Mouse (Mus musculus) intestine, postnatal 0 days (tissue): ENCODE results near the gene Gm20604. TPM values are rescaled to one million over a fixed set of nuclear protein-coding genes. Genes with fewer than 3 reads are reported as not detected.

Experiments
- ATAC-seq: fragments of 200-750 bp; cut with Nextera tagmentation; 2 replicates; pipeline ENCODE4 v1.8.0; 2017; ENCODE audit warnings: mild to moderate bottlenecking, moderate TSS enrichment, moderate library complexity
- H3K27ac ChIP-seq: fragments of 300-500 bp; sonication (generic); 2 replicates; pipeline ENCODE4 v1.5.1; 2014; ENCODE audit warnings: mild to moderate bottlenecking, low read depth, low read length, moderate library complexity
- H3K27me3 ChIP-seq: fragments of 300-500 bp; sonication (generic); replicated peaks from 2 replicates; pipeline ENCODE4 v1.6.1; 2014; ENCODE audit warnings: low read length, mixed read lengths; ENCODE audit not compliant: control insufficient read depth, insufficient read depth
- H3K36me3 ChIP-seq: fragments of 300-500 bp; sonication (generic); 2 replicates; pipeline ENCODE4 v1.6.1; 2014; ENCODE audit warnings: mild to moderate bottlenecking, moderate library complexity; ENCODE audit not compliant: control insufficient read depth, insufficient read depth
- H3K4me1 ChIP-seq: fragments of 300-500 bp; sonication (generic); replicated peaks from 2 replicates; pipeline ENCODE4 v1.6.1; 2014; ENCODE audit warnings: antibody characterized with exemption, low read length, mixed read lengths; ENCODE audit not compliant: control insufficient read depth, insufficient read depth
- H3K4me2 ChIP-seq: fragments of 300-500 bp; sonication (generic); replicated peaks from 2 replicates; pipeline ENCODE4 v1.6.1; 2014; ENCODE audit warnings: low read depth, mild to moderate bottlenecking, moderate library complexity
- H3K4me3 ChIP-seq: fragments of 300-500 bp; sonication (generic); 2 replicates; pipeline ENCODE4 v1.5.1; 2014; ENCODE audit warnings: low read depth, low read length
- H3K9ac ChIP-seq: fragments of 300-500 bp; sonication (generic); 2 replicates; pipeline ENCODE4 v1.6.1; 2014; ENCODE audit warnings: mild to moderate bottlenecking, low read depth, low read length
- H3K9me3 ChIP-seq: fragments of 300-500 bp; sonication (generic); 2 replicates; pipeline ENCODE4 v1.6.1; 2016; ENCODE audit warnings: mixed run types; ENCODE audit not compliant: control insufficient read depth
- CTCF ChIP-seq: sonication (generic); IDR thresholded peaks from 2 replicates; pipeline ENCODE4 v1.5.1; 2016; ENCODE audit warnings: low read depth, mild to moderate bottlenecking, control low read depth, antibody characterized with exemption, moderate library complexity
- WGBS: fragments of 180-500 bp; shearing (Covaris S2); extraction: QIAGEN DNeasy Blood & Tissue Kit; methylation state at CpG from one replicate; pipeline ENCODE4 v1.1.7; 2014; 5-methylcytosine and 5-hydroxymethylcytosine counted together
- polyA plus RNA-seq: library from polyadenylated mRNA; unstranded; fragments of >200 nt; fragmentation: Nextera tagmentation; extraction: Ambion mirVana; gene quantifications from 2 replicates; pipeline ENCODE4 v1.2.1, GENCODE M21; 2015

Gene Gm20604
- polyA plus RNA-seq, 1 experiment from 2014 or later = 13.1 TPM

DNA sequence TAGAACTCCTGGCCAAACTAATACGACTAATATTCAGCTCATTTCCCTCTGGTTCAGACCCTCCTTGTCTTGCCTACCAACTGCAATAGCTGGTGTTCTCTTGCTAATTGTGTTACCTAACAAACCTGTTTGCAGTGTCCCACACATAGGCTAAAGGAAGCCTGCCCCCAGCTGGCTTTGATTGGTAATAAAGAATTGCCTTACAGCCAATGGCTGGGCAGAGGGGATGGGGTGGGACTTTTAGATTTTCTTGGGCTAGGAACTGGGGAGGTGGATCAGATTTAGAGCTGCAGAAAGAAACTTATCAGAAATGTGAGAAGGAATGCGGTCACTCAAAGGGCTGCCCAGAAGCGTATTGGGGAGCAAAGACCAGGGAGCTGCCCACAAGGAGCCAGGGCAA is 21.0 kb upstream of the Gm20604 start:
- Histone ChIP-seq H3K27me3 (no peaks in the 10 kb centered on the region), H3K4me2 (no peak overlapping the region), H3K36me3 (peaks cover 42% of the 10 kb centered on the region), H3K9ac (no peak overlapping the region), H3K4me3 (no peak overlapping the region), H3K4me1 (no peaks in the 10 kb centered on the region), H3K9me3 (no peaks in the 10 kb centered on the region), H3K27ac (no peak overlapping the region)
- 52% methylated on average over 3 of the region's 3 CpGs for WGBS
- peak; percentile 56; the same call in 1 of the 2 replicates for ATAC-seq
- peak; percentile 53 for TF ChIP-seq CTCF

- H3K36me3 ChIP-seq = peaks cover 42% of the 10 kb centered on the region
- H3K4me3 ChIP-seq = no peak overlapping the region
- no peak for ATAC-seq
- H3K27me3 ChIP-seq = no peaks in the 10 kb centered on the region
- no peak overlapping the region for H3K4me2 ChIP-seq
- H3K4me1 ChIP-seq = no peaks in the 10 kb centered on the region
- no peak for TF ChIP-seq CTCF
- H3K9ac ChIP-seq = no peak overlapping the region
- H3K27ac ChIP-seq = no peak overlapping the region
- WGBS = 81% methylated on average over 5 of the region's 5 CpGs
- H3K9me3 ChIP-seq = no peaks in the 10 kb centered on the region
Observed at GRCm38 (mm10) chr12:102778151-102778550, 19.7 kb upstream of the Gm20604 start.

- ATAC-seq = no peak
- H3K4me2 ChIP-seq = no peak overlapping the region
- H3K36me3 ChIP-seq = peaks cover 59% of the 10 kb centered on the region
- no peak overlapping the region for H3K9ac ChIP-seq
- H3K4me3 ChIP-seq = no peak overlapping the region
- H3K27ac ChIP-seq = no peak overlapping the region
- H3K4me1 ChIP-seq = no peaks in the 10 kb centered on the region
- 94% methylated on average over 14 of the region's 14 CpGs for WGBS
- H3K9me3 ChIP-seq = no peaks in the 10 kb centered on the region
- no peaks in the 10 kb centered on the region for H3K27me3 ChIP-seq
- no peak for TF ChIP-seq CTCF
Observed at GRCm38 (mm10) chr12:102776035-102776434, 17.6 kb upstream of the Gm20604 start.

- Histone ChIP-seq H3K4me2 (no peak overlapping the region), H3K36me3 (peaks cover 80% of the 10 kb centered on the region), H3K4me1 (no peaks in the 10 kb centered on the region), H3K9me3 (no peaks in the 10 kb centered on the region), H3K27ac (no peak overlapping the region), H3K4me3 (no peak overlapping the region), H3K27me3 (no peaks in the 10 kb centered on the region), H3K9ac (no peak overlapping the region)
- no peak for TF ChIP-seq CTCF
- 92% methylated on average over 5 of the region's 5 CpGs for WGBS
- ATAC-seq = no peak
Observed at GRCm38 (mm10) chr12:102772676-102773075, 14.2 kb upstream of the Gm20604 start.

- Histone ChIP-seq H3K9me3 (no peaks in the 10 kb centered on the region), H3K4me3 (no peak overlapping the region), H3K4me1 (no peaks in the 10 kb centered on the region), H3K27ac (peak overlapping the region; percentile 41; the same call in 1 of the 2 replicates), H3K36me3 (peaks cover 82% of the 10 kb centered on the region), H3K27me3 (no peaks in the 10 kb centered on the region), H3K4me2 (no peak overlapping the region), H3K9ac (no peak overlapping the region)
- no peak for ATAC-seq
- 97% methylated on average over 8 of the region's 8 CpGs for WGBS
- no peak for TF ChIP-seq CTCF
Observed at GRCm38 (mm10) chr12:102771601-102772000, 13.1 kb upstream of the Gm20604 start.

DNA sequence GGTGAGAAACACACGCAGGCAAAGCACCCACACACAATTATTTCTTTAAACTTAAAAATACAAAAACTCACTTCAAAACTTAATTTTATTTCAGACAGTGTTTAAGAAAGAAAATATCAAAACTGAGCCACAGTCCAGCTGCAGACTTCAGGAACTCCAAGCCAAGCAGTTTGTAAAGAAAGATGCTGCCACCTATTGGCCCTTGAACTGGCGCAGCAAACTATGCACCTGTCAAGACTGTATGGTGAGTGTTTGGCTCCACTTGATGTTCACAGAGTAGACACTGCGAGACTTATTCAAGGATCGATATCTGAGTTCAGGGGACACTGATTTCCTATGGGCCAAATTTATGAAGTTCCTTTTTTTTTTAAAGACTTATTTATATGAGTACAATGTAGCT is 10.5 kb upstream of the Gm20604 start:
- Histone ChIP-seq H3K4me3 (no peak overlapping the region), H3K9me3 (no peaks in the 10 kb centered on the region), H3K27ac (no peak overlapping the region), H3K27me3 (no peaks in the 10 kb centered on the region), H3K36me3 (peaks cover 77% of the 10 kb centered on the region), H3K4me2 (no peak overlapping the region), H3K9ac (no peak overlapping the region), H3K4me1 (no peaks in the 10 kb centered on the region)
- 93% methylated on average over 4 of the region's 4 CpGs for whole genome bisulfite sequencing
- no peak for ATAC-seq
- TF ChIP-seq CTCF = peak; percentile 62

- TF ChIP-seq CTCF = no peak
- Histone ChIP-seq H3K4me1 (no peaks in the 10 kb centered on the region), H3K9me3 (no peaks in the 10 kb centered on the region), H3K27me3 (no peaks in the 10 kb centered on the region), H3K9ac (no peak overlapping the region), H3K36me3 (peaks cover 31% of the 10 kb centered on the region), H3K4me2 (no peak overlapping the region), H3K4me3 (no peak overlapping the region), H3K27ac (no peak overlapping the region)
- no peak for ATAC-seq
Observed at GRCm38 (mm10) chr12:102763696-102764095, 5.2 kb upstream of the Gm20604 start.
